Mouse (Mus musculus): ENCODE results near the gene Alg9. TPM values are rescaled to one million over a fixed set of nuclear protein-coding genes. Genes with fewer than 3 reads are reported as not detected.
A peak's percentile ranks its signal among the peaks of the same experiment; 100 is the strongest.

The Alg9 gene
- polyA plus RNA-seq (2015; fragmentation: Nextera tagmentation; extraction: Ambion mirVana) = 48.3 and 50.3 TPM in 2 replicates

DNA sequence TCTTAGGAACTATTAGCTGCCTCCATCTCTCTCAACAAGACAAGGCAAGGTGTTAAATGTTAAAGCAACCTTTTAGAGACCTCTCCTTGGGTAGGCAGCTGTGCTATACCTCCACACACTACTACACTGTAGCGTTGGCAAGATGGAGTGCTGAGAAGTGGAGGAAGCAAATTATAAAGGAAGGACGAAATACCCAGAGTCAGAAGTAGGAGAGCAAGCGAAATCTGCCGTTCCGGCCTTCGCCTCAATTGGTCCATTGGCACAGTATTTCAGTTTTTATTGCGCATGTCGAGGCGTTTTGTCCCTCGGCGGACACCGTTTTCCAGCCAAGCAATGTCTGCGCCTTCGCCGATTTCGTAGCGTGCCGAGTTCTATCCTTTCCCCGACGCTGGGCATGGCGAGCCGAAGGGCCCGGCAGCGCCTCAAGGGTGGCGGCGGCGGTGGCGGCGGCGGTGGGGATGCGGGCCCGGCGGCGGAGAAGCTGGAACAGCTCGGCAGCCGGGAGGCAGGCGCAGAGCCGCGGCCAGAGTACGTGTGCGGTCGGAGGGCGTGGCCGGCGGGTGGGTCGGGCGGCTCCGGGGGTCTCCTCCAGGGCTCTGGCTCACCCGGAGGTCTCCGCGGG, at the start of gene Alg9, which contains the start of gene 1110032A03Rik:
Gene Alg9 (plus strand): TSS at position 29 of the 622 bp plus-strand sequence.
Gene 1110032A03Rik (minus strand): TSS at position 530 of the 622 bp plus-strand sequence.
- H3K9me3 ChIP-seq = no peaks in the 10 kb centered on the region
- H3K27me3 ChIP-seq = no peaks in the 10 kb centered on the region
- H3K36me3 ChIP-seq = peaks cover 14% of the 10 kb centered on the region
- H3K9ac ChIP-seq (replicated peaks) = peak within 1 kb of the TSS; percentile 95
- H3K27ac ChIP-seq (replicated peaks) = peak within 1 kb of the TSS; percentile 94
- ATAC-seq (replicated peaks) = peak; percentile 86
- H3K4me1 ChIP-seq = peaks cover 24% of the 10 kb centered on the region
- 1% methylated on average over 47 of the region's 51 CpGs for WGBS
- peak within 1 kb of the TSS; percentile 78 for H3K4me2 ChIP-seq (replicated peaks)
- peak within 1 kb of the TSS; percentile 94 for H3K4me3 ChIP-seq

DNA sequence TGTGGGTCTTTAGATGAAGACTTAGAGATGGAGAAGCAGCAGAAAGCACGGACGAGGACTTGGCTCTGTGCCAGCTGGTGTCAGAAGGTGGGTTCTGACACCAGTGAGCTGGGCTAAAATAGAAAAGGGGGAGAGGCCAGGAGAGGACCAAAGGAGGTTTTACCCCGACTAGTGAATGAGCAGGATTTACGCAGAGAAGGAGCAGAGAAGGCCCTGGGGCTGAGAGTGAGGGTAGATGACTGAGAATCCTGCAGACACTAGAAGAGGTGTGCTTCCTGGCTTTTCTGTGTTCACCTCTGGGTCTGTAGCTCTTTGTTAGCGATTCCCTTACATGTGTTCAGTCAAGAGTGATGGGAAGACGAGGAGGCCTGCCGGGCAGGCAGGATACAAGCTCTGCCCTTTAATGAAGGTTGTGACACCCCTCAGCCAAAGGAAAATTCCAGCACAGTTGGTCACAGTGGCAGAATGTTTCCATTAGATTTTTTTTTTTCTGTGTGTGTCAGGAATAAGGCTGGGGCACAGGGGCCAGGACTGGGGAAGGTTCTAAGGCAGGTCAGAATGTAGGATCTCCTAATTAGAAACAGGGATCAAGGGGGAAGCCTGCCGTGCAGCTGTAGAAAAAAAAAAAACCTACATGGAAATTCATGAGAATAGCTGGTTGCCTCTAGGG, 48.8 kb upstream of the Alg9 start:
- no peaks in the 10 kb centered on the region for H3K36me3 ChIP-seq
- peak overlapping the region; percentile 57 for H3K4me3 ChIP-seq
- H3K4me1 ChIP-seq = peaks cover 67% of the 10 kb centered on the region
- ATAC-seq (replicated peaks) = no peak
- no peaks in the 10 kb centered on the region for H3K27me3 ChIP-seq
- H3K9ac ChIP-seq (replicated peaks) = peak overlapping the region; percentile 26; the same call in 1 of the 2 replicates
- peak overlapping the region; percentile 71 for H3K27ac ChIP-seq (replicated peaks)
- peak overlapping the region; percentile 78 for H3K4me2 ChIP-seq (replicated peaks)
- H3K9me3 ChIP-seq = no peaks in the 10 kb centered on the region
- WGBS = 20% methylated on average over 8 of the region's 8 CpGs

DNA sequence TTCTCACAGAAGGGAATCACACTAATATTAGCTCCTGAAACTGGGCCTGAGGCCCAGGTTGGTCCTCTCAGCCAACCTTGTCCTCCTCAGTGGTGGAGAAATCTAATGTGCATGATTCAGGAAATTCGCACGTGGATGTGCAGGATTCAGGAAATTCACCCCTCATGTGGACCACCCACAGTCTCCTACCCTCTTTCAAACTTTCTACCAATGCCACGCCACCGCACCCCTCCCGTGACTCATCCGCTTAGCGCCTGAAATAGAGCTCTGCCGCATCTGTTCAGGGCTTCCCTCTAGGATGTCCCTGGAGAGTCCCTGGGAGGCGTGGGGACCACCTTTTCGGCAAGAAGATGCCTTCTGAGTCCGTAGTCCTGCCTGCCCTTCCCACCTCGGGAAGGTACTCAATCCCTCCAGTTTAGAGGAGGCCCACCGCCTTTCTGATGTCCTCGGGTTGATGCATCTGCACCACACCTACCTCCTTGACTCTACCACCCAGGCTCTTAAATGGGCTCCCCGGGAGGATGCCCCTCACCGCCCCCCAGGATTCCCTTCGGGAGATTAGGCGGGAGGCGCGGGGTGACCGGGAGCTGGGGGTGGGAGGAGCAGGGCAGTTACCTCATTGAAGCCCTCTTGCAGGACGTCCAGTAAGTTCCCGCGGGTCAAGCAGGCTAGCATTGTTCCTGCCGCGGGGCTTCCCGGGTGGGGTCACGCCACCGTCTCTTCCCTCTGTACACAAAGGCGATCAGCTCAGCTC, 47.5 kb upstream of the Alg9 start:
- no peaks in the 10 kb centered on the region for H3K9me3 ChIP-seq
- H3K4me3 ChIP-seq = peak overlapping the region; percentile 57
- WGBS = 3% methylated on average over 30 of the region's 30 CpGs
- H3K36me3 ChIP-seq = no peaks in the 10 kb centered on the region
- ATAC-seq (replicated peaks) = peak; percentile 27
- peak overlapping the region; percentile 78 for H3K4me2 ChIP-seq (replicated peaks)
- peaks cover 60% of the 10 kb centered on the region for H3K4me1 ChIP-seq
- H3K27ac ChIP-seq (replicated peaks) = peak overlapping the region; percentile 87
- H3K9ac ChIP-seq (replicated peaks) = peak overlapping the region; percentile 57
- no peaks in the 10 kb centered on the region for H3K27me3 ChIP-seq

DNA sequence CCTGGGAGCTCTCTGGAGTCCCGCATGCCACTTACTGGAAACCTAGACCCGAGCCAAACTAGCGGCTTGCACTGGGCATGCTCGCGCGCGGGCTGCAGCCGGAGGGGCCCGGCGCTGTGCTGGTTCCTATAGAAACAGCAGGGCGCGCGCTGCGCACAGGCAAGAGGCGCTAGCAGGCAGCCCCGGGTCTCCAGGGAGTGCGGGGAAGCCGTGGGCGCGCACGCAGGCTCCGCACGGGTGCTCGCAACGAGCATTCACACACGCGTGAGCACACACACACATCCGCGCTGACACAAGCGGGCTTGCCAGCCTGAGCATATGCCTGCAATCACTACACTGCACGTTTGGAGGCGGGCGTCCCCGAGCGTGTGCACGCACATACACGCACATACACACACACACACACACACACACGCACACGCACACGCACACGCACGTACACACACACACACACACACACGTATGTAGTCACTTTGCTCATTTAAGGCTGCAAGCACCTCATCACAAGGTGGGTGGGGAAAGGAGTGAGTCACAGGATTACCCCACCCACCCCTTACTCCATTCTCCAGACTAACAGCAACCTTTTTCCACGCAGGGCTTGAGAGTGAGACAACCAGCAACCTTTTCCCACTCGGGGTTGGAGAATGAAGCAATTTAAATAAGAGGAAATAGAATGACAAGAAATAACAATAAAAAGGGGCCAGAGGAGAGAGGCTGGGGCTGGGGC, 46.7 kb upstream of the Alg9 start:
- Histone ChIP-seq H3K4me1 (peaks cover 60% of the 10 kb centered on the region), H3K4me3 (peak overlapping the region; percentile 57), H3K9ac (replicated peaks) (peak overlapping the region; percentile 57), H3K27ac (replicated peaks) (peak overlapping the region; percentile 87), H3K4me2 (replicated peaks) (peak overlapping the region; percentile 78), H3K36me3 (no peaks in the 10 kb centered on the region), H3K27me3 (no peaks in the 10 kb centered on the region), H3K9me3 (no peaks in the 10 kb centered on the region)
- under 1% methylated on average over 45 of the region's 45 CpGs for WGBS
- peak; percentile 98 for ATAC-seq (replicated peaks)

DNA sequence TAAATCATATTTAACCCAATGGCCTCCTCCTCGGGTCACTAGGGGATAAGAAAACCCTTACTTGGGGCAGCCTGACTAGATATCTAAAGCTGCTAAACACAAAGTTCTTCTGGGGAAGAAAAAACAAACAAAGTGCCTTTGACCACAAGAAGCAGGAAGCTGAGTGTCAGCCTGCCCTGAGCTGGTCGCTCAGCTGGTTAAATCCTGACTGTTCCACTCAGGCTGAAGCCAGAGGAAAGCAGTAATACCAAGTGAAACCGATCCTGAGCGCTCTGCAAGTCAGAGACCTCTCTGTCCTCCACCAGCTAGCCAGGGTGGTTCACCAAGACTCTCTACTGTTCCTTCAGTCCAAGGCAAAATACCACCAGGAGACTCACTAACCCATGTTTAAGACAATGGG, 45.2 kb upstream of the Alg9 start:
- H3K4me2 ChIP-seq (replicated peaks) = no peak overlapping the region
- no peak overlapping the region for H3K27ac ChIP-seq (replicated peaks)
- no peak overlapping the region for H3K9ac ChIP-seq (replicated peaks)
- no peaks in the 10 kb centered on the region for H3K36me3 ChIP-seq
- H3K4me1 ChIP-seq = peaks cover 47% of the 10 kb centered on the region
- no peaks in the 10 kb centered on the region for H3K9me3 ChIP-seq
- H3K27me3 ChIP-seq = no peaks in the 10 kb centered on the region
- no peak for ATAC-seq (replicated peaks)
- H3K4me3 ChIP-seq = no peak overlapping the region
- 78% methylated on average over 4 of the region's 4 CpGs for WGBS

DNA sequence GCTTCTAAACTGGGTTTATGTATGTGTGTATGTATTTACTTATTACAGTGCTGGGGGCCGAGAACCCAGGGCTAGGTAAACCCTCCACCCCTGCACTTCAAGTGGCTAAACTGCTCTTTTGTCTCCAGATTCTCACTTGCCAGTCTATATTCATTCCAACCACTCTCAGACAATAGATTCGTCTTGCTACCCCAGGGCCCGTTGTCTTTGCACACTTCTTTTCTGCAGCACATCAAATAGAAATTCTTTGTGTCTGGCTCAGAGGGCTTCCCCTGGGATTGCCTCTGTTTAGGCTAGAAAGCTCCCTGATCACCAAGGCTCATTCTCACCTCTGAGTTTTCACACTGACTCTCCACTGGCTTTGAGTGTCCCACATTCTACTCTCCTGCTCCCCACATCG, 42.3 kb upstream of the Alg9 start:
- Histone ChIP-seq H3K4me1 (peaks cover 22% of the 10 kb centered on the region), H3K9ac (replicated peaks) (no peak overlapping the region), H3K27me3 (no peaks in the 10 kb centered on the region), H3K36me3 (no peaks in the 10 kb centered on the region), H3K9me3 (no peaks in the 10 kb centered on the region), H3K27ac (replicated peaks) (peak overlapping the region; percentile 52), H3K4me3 (no peak overlapping the region), H3K4me2 (replicated peaks) (no peak overlapping the region)
- ATAC-seq (replicated peaks) = no peak
- 4% methylated on average over 4 of the region's 4 CpGs for WGBS

DNA sequence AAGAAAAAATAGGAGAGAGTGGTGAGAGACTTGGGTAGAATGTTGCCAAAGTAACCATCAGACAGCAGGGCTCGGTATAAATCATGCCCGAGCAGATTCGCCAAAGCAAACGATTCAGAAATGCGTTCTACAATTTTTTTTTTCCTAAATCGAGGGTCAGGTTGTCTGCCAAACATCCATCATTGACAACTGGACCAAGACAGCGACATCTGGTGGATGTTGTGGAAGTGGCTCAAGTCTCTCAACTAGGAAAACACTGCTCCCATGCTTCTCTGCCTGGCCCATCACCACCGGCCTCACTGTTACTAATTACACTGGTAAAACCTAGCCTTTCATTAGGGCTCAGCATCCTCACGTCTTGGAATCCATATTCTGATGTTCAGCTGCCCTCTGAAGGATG, 39.8 kb upstream of the Alg9 start:
- no peaks in the 10 kb centered on the region for H3K9me3 ChIP-seq
- H3K9ac ChIP-seq (replicated peaks) = no peak overlapping the region
- peak overlapping the region; percentile 29; the same call in 1 of the 2 replicates for H3K4me2 ChIP-seq (replicated peaks)
- H3K4me3 ChIP-seq = no peak overlapping the region
- ATAC-seq (replicated peaks) = no peak
- H3K27me3 ChIP-seq = no peaks in the 10 kb centered on the region
- no peaks in the 10 kb centered on the region for H3K36me3 ChIP-seq
- peaks cover 24% of the 10 kb centered on the region for H3K4me1 ChIP-seq
- 3% methylated on average over 9 of the region's 9 CpGs for WGBS
- H3K27ac ChIP-seq (replicated peaks) = no peak overlapping the region

DNA sequence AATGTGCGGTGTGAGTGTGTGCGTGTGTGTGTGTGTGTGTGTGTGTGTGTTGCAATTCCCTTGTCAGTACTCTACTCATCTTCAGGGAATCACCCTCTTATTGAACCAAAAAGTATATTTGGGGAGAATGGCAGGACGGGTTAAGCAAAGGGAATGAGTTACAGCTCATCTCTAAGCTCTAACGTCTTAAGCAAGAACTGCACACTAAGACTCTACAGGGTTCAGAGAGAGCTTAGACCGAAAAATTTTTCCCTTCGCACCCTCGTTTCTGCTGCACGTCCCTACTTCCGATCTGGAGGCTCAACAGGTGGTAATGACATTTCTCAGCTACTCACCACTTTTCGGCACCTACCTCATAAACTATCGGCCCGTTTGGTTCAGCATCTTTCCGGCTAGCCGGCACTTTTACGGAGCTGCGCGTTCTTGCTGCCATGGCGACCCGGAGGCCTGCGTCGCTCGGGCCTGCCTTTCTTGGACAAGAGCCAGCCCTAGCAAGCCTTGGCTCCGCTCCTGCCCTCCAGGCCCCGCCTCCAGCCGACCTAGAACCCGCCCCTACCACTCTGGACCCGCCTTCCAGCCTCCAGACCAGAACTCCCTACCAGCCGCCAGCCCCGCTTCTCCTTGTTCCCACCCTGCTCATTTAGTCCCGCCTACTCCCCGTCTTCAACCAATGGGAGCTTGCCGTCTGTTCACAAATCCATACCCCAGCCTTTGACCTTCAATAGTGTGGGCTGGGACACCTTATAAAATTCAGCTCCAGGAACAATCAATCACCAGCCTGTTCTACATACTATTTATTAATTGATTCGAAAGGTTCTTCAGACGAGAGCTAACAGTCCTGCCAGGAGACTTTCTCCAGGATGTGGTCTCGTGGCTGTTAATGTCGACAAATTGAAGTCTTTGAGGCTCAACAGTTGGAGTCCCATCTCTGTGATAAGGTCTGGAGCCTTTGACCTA, 35.6 kb upstream of the Alg9 start, which contains the start of gene Dixdc1:
Gene Dixdc1 (minus strand): TSS at position 604 of the 957 bp plus-strand sequence.
- H3K9ac ChIP-seq (replicated peaks) = peak within 1 kb of the TSS; percentile 23; the same call in 1 of the 2 replicates
- H3K4me3 ChIP-seq = peak within 1 kb of the TSS; percentile 37
- H3K4me2 ChIP-seq (replicated peaks) = peak within 1 kb of the TSS; percentile 54
- no peaks in the 10 kb centered on the region for H3K9me3 ChIP-seq
- H3K4me1 ChIP-seq = peaks cover 16% of the 10 kb centered on the region
- no peaks in the 10 kb centered on the region for H3K36me3 ChIP-seq
- no peak within 1 kb of the TSS for H3K27ac ChIP-seq (replicated peaks)
- WGBS = 12% methylated on average over 36 of the region's 36 CpGs
- ATAC-seq (replicated peaks) = peak; percentile 95
- H3K27me3 ChIP-seq = no peaks in the 10 kb centered on the region

DNA sequence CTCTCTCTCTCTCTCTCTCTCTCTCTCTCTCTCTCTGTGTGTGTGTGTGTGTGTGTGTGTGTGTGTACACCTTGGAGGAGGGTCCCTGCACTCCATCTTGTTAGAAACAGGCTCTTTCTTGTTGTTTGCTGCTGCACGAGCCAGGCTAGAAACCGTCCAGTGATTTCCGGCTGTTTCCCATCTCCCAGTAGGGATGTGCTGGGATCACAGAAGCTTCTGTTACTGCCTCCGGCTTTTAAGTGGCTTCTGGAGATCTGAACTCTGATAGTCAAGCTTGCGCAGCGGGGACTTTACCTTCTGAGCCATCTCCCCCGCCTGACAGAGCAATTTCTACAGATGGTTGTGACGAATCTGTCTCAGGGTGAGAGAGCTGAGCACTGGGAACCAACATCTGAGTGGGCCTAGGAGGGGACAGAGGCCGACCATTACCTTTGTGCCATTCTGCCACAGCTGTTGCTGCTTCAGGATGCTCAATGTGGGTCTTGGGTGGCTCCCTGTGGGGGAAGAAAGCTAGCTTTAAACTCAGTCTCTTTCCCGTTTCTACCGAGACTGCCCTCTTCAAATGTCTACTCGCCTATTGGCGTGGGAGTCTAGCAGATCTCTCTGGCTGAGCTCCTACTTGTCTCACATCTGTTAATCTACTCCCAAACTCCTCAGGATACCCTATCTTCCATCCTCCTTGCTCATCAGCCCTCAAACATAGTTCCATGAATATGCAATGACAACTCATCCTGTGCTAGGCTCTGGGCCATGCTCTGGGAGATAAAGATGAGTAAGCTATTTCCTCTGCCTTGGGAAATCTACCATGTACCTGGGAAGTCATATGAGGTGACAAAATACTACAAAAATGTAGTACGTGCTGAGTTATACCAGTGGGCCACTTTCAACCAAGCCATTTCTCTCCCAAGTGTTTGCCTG, 33.7 kb upstream of the Alg9 start:
- ATAC-seq (replicated peaks) = no peak
- 88% methylated on average over 14 of the region's 14 CpGs for WGBS
- Histone ChIP-seq H3K9ac (replicated peaks) (no peak overlapping the region), H3K27ac (replicated peaks) (no peak overlapping the region), H3K9me3 (no peaks in the 10 kb centered on the region), H3K27me3 (peaks cover 5% of the 10 kb centered on the region; the same call in 1 of the 2 replicates), H3K4me3 (no peak overlapping the region), H3K4me2 (replicated peaks) (no peak overlapping the region), H3K4me1 (peaks cover 11% of the 10 kb centered on the region), H3K36me3 (no peaks in the 10 kb centered on the region)

DNA sequence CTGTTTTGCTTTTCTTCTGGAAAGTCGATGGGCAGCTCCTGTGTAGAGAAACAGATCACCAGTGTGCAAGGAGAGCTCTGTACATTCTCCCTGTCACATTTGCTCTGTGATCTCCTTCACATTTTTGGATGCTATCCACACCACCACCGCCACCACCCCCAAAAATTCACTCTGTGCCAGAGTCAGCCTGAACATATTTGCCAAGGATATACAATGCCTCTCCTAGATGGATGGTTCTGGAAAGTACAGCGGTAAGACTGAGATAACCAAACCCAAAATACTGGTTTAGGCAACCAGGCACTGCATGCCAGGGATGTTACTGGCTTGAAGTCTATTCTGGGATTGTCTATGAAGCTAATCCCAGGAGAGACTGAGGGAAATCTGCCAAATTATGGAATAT, 32.6 kb upstream of the Alg9 start:
- 85% methylated on average over 3 of the region's 3 CpGs for WGBS
- Histone ChIP-seq H3K36me3 (no peaks in the 10 kb centered on the region), H3K9ac (replicated peaks) (no peak overlapping the region), H3K9me3 (no peaks in the 10 kb centered on the region), H3K27ac (replicated peaks) (no peak overlapping the region), H3K4me1 (peaks cover 11% of the 10 kb centered on the region), H3K27me3 (peaks cover 7% of the 10 kb centered on the region; the same call in 1 of the 2 replicates), H3K4me3 (no peak overlapping the region), H3K4me2 (replicated peaks) (no peak overlapping the region)
- ATAC-seq (replicated peaks) = no peak

Data from forebrain, embryonic 15.5 days (tissue).